Mouse (Mus musculus): ENCODE measurements around the gene Ap1b1.

DNA sequence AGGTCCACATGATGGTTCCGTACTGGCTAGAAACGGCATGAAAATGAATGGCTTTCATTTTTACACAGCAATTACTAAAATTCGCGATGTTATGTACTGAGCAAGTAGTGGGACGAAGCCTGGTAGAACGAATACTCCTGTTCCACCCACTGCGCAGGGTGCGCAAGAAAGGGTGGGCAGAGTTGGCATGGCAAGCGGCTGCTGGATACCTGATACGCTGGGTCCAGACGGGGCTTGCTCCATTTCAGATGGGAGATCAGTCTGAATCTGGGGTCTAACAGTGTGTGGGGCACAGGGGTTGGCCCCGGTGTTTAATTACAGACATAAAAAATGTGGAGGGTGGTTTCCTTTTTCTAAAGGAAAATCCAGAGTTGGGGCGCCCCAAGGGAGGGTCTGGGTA lies 40.1 kb upstream of the Ap1b1 start:
- TF ChIP-seq CTCF (IDR thresholded peaks at IDR 0.05; ENCODE audit: control insufficient read depth, insufficient read depth, insufficient replicate concordance, low read depth, low read length) (no peak), POLR2A (IDR thresholded peaks at IDR 0.05; ENCODE audit: control insufficient read depth, low read depth, low read length) (no peak)

All from testis, adult 2 months (tissue).